Mouse (Mus musculus): ENCODE measurements around the gene Tmtc3. TPM values are rescaled to one million over a fixed set of nuclear protein-coding genes. Genes with fewer than 3 reads are reported as not detected.

The Tmtc3 gene
- 0.86 TPM for total RNA-seq (2023)

GRCm38 (mm10) chr10:100487097-100487978 lies at the start of gene Tmtc3, which contains the start of gene Cep290:
Tmtc3 (minus strand) TSS chr10:100487350.
Cep290 (plus strand) TSS chr10:100487558.

Other genes with a start within 250 kb of the Tmtc3 start
- gene Gm4301, start 151.7 kb downstream of the Tmtc3 start, total RNA-seq (2023) = not detected
- gene Gm4302, start 146.5 kb downstream of the Tmtc3 start, total RNA-seq (2023) = not detected
- gene Gm4303, start 141.4 kb downstream of the Tmtc3 start, total RNA-seq (2023) = not detected
- not detected for gene Gm4305, start 136.3 kb downstream of the Tmtc3 start, total RNA-seq (2023)
- not detected for gene Gm4307, start 126.0 kb downstream of the Tmtc3 start, total RNA-seq (2023)
- not detected for gene Gm4312, start 104.8 kb downstream of the Tmtc3 start, total RNA-seq (2023)
- 1.5 TPM for gene Cep290, start 208 bp upstream of the Tmtc3 start, total RNA-seq (2023)
- gene 4930430F08Rik, start 103.1 kb upstream of the Tmtc3 start, total RNA-seq (2023) = 5.2 TPM
- not detected for gene 1700017N19Rik, start 103.1 kb upstream of the Tmtc3 start, total RNA-seq (2023)